Mouse (Mus musculus) lung, adult 2 months (tissue): ENCODE results near the gene Nt5c1a. TPM values are rescaled to one million over a fixed set of nuclear protein-coding genes. Genes with fewer than 3 reads are reported as not detected.
"Not testable (repeated sequence)": the region's sequence is repeated elsewhere in the genome, so short reads cannot be mapped to it uniquely, and the experiment has no call there.

Source experiments
- DNase-seq: peaks from one replicate; pipeline ENCODE4 v3.0.0; 2022
- H3K4me1 ChIP-seq: fragments of 200-500 bp; 2 replicates; pipeline ENCODE4 v1.6.1; 2011; ENCODE audit warnings: low read length; ENCODE audit not compliant: control insufficient read depth, insufficient read depth
- H3K4me3 ChIP-seq: fragments of 200-500 bp; replicated peaks from 2 replicates; pipeline ENCODE3; 2011; ENCODE audit warnings: low read depth, mild to moderate bottlenecking, control low read depth, low read length; ENCODE audit errors: extremely low read depth
- CTCF ChIP-seq: fragments of 200-500 bp; IDR thresholded peaks from 2 replicates; pipeline ENCODE4 v1.5.1; 2011; ENCODE audit warnings: mild to moderate bottlenecking, low read length, control low read depth; ENCODE audit not compliant: insufficient read depth
- POLR2A ChIP-seq: fragments of 200-500 bp; IDR thresholded peaks from 2 replicates; pipeline ENCODE4 v1.6.1; 2011; ENCODE audit warnings: low read depth, mild to moderate bottlenecking, control low read depth, low read length, borderline replicate concordance; ENCODE audit errors: extremely low read depth
- WGBS: fragments of 180-500 bp; shearing (Covaris S2); methylation state at CpG from one replicate; pipeline ENCODE4 v1.1.7; 2018; 5-methylcytosine and 5-hydroxymethylcytosine counted together
- polyA plus RNA-seq: library from polyadenylated mRNA; depleted of rRNA; stranded (reverse); fragments of >200 nt; gene quantifications from 2 replicates; pipeline ENCODE4 v1.2.3, GENCODE M21; 2012; rRNA removed

The Nt5c1a gene
- polyA plus RNA-seq = 0.69 and 0.77 TPM in 2 replicates

DNA sequence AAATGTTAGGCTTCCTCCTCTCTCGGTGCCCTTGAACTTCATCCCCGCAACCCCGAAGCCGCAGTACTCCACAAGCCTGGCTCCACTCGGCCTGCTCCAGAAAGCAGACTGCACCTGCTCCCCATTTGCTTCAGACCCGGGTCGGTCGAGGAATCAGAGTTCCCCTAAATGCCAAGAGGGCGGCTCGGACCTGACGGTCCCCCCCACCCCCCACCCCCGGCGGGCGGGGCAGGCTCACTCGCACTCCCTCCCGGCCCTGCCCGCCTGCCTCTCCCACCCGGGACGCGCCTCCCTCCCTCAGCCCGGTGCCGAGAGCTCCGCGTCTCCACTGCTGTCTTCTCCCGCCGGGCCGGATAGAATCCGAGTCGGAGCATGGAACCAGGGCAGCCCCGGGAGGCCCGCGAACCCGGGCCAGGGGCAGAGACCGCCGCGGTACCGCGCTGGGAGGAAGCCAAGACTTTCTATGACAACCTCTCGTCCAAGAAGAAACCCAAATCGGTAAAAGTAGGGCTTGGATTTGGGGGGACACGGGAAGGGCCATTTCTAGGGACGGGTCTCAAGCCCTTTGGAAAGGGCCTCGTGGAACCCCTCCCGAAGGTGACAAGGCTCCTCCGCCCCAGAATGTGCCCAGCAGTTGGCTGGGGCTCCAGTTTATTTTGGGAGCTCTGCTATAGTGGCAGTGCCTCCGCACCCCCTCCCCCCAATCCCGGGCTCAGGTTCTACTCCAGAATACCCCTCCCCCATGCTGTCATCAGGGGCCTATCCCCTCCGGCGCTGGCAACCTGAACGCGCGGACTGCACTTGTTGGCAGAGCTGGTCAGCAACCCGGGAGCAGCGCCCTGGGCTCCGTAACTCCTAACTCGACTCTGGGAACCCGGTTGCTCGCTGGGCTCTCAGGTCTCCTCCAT is at the start of gene Nt5c1a:
Gene Nt5c1a (plus strand): TSS at position 319 of the 908 bp plus-strand sequence.
- no peak for TF ChIP-seq POLR2A
- no peak for TF ChIP-seq CTCF
- Histone ChIP-seq H3K4me1 (peaks cover 5% of the 10 kb centered on the region; the same call in 1 of the 2 replicates), H3K4me3 (peak within 1 kb of the TSS; percentile 25)
- WGBS = 3% methylated on average over 58 of the region's 58 CpGs
- DNase-seq = peak; percentile 19

DNA sequence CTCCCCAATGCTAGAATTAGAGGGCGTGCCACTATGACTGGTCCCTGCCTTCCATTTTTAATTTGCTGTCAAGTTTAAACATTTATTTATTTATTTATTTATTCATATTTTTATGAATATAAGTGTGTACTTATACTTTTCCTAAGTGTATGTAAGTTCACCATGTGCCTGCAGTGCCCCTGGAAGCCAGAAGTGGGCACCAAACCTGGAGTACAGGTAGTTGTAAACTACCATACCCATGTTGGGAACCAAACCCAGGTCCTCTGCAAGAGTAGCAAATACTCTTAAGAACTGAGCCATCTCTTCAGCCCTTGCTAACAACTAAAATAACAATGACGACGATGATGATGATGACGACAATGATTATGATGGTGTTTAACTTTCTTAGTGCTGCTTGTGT is 49.3 kb upstream of the Nt5c1a start:
- no peak for DNase-seq
- no peaks in the 10 kb centered on the region for H3K4me1 ChIP-seq
- H3K4me3 ChIP-seq = no peak overlapping the region
- TF ChIP-seq CTCF = no peak
- TF ChIP-seq POLR2A = no peak
- 69% methylated on average over 4 of the region's 4 CpGs for WGBS

DNA sequence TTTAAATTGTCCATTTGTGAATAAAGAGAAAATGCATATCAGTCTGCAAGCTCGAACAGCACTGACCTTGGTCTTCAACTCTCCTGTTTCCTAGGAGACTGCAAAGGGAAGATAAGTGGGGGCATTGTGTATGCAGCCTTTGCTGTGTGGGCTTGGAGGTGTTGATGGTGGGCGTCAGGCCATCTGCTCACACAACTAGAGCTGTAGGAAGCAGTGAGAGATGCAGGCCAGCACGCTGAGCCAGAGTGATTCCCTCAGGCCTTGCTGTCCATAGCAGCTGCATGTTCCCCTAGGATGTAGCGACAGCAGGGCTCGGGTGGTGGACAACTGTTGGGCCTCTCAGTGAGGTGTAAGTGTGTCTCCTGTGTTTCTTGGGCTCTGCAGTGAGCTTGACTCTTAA is 48.3 kb upstream of the Nt5c1a start:
- TF ChIP-seq POLR2A (no peak), CTCF (no peak)
- DNase-seq = no peak
- H3K4me3 ChIP-seq = no peak overlapping the region
- 38% methylated on average over 5 of the region's 5 CpGs for WGBS
- H3K4me1 ChIP-seq = no peaks in the 10 kb centered on the region

DNA sequence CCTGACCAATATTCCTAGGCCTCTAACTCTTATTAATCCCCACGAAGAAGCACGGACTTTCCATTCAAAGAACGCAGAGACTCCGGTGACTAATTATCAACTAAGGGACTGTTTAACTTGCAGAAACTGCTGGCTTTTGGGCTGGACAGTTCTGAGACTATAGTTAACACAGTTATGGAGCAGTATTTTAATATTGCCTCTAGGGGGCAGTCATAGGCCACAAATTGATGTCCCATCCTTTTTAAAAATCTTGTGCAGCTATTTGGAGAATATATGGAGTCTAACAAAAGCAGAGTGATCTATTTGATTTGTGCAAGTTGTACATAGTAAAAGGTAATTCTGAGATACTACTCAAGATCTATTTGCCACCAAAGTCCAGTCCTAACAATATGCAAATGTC is 46.3 kb upstream of the Nt5c1a start:
- DNase-seq = no peak
- Histone ChIP-seq H3K4me3 (no peak overlapping the region), H3K4me1 (no peaks in the 10 kb centered on the region)
- 17% methylated on average over 4 of the region's 4 CpGs for WGBS
- TF ChIP-seq POLR2A (no peak), CTCF (peak; percentile 19; the same call in 1 of the 2 replicates)

DNA sequence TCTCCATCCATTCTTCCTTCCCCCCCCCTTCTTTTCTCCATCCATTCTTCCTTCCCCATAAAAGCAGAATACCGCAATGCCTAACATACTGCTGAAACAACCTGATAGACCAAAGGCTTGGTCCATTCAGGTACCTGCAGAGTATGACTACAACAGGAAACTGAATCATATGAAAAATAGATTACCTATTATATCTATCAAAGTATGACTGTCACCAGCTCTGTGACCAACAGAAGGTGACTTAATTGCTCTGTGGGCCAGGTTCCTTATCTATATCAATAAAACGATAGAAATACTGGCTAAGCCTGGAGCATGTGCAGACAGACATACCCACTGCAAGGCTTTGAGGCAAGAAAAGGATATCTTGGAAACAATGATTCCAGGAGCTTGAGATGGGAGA is 45.9 kb upstream of the Nt5c1a start:
- H3K4me1 ChIP-seq = no peaks in the 10 kb centered on the region
- no peak for TF ChIP-seq CTCF
- TF ChIP-seq POLR2A = no peak
- DNase-seq = no peak

DNA sequence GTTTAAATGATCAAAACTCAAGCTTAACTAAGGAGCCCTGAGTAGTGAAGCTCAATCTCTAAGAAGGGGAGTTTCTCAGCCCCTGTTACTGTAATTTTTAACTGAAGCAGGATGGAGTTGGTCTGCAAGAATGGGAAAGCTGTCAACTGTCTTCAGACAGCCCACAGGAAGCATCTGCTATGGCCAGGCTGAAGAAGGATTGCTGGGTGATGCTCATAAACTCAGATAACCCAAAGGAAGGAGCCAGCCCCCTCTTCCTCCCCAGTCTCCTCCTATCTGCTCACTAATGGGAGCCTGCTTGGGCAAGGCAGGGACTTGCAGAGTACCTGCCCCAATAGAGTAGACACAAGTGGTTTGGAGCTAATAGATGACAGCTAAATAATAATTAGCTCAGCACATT is 45.5 kb upstream of the Nt5c1a start:
- Histone ChIP-seq H3K4me1 (no peaks in the 10 kb centered on the region), H3K4me3 (no peak overlapping the region)
- no peak for DNase-seq
- no peak for TF ChIP-seq POLR2A

More for the DNA sequence above, 45.9 kb upstream of the Nt5c1a start:
- 54% methylated on average over 2 of the region's 2 CpGs for WGBS
- H3K4me3 ChIP-seq = no peak overlapping the region

DNA sequence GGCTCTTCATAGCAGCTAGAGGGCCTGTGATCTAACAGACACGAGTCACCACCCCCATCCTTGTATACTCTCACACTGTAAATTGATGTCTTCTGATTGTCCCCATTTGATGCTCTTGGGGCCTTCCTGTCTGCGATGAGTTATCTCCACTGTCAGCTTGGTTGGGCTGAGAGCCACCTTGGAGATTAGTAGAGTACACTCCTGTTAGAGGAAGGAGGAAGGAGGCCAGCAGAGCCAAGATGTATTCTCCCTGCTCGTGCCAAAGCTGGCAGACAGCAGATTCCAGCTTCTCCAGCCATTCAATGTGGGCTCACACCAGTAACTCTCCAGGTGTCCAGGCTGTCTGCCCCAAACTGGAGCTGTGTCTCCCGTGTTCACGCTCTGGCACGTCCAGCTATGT is 40.7 kb upstream of the Nt5c1a start:
- DNase-seq = no peak
- WGBS = 69% methylated on average over 6 of the region's 6 CpGs
- no peaks in the 10 kb centered on the region; the same call in 1 of the 2 replicates for H3K4me1 ChIP-seq
- no peak for TF ChIP-seq CTCF
- no peak for TF ChIP-seq POLR2A
- H3K4me3 ChIP-seq = no peak overlapping the region

DNA sequence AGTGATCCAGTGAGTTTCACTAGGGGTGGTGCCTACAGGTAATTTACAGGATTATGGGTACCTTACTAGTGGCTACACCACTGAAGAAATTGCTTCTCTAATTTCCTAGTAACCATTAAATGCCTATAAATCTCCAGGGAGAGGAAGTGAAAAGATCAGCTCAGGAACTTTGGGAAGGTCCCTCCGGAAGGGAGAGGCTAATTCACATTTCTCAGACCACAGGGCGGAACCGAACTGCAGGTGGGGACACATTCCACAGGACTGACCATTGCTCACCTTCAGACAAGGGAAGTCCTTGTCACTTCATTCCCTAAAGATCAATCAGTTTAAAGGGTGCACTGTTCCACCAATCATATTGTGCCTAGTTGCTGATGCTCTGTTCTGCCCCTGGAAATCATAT is 40.1 kb upstream of the Nt5c1a start:
- not testable (repeated sequence) for H3K4me3 ChIP-seq, DNase-seq, H3K4me1 ChIP-seq
- 72% methylated on average over 3 of the region's 3 CpGs for WGBS

DNA sequence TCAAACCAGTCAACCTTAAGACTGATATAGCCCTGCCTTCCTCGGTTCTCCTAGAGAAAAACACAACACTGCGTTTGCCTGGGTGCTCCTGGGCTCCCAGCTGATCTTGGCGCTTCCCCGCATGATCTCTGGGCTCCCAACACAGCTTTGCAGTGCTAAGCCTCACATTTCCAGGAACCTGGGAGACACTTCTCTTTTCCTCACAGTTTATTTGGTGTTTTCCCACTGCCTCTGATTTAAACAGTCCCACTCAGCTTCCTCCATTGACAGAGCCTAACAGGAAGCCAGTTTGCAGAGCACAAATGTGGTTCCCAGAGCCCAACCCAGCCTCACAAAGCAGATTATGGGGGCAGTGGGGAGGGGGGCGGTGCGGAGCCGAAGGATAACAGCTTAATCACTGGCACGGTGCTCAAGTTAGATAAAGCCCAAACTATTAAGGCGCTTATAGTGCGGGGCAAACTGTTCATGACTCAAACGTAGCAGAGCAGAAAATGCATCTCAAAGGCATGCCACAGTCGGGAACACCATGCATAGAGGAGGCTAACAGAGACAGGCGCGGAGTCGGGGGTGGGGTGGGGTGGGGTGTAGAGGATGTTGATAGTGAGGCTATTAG is 38.9 kb upstream of the Nt5c1a start:
- Histone ChIP-seq H3K4me3 (no peak overlapping the region), H3K4me1 (no peaks in the 10 kb centered on the region; the same call in 1 of the 2 replicates)
- 12% methylated on average over 15 of the region's 15 CpGs for WGBS
- TF ChIP-seq CTCF (no peak), POLR2A (no peak)
- no peak for DNase-seq

DNA sequence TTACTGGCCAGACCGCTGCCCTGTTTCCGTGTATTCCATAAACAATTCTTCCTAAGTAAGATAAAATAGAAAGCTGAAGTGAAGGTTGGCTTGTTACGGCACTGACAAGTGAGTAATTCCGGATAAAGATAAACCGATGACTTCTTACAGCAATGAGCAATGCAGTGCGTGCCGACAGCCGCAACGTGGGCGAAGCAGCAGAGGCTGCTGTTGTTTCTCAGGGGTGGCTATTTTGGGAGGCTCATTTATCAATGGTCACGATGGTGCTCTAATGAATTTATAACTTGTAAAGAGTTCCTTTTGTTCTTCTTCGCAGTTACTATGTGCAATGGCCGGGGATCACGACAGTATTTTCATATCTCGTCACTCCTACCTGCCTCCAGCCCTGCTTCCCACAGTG is 37.1 kb upstream of the Nt5c1a start:
- no peak for DNase-seq
- Histone ChIP-seq H3K4me3 (no peak overlapping the region), H3K4me1 (no peaks in the 10 kb centered on the region; the same call in 1 of the 2 replicates)
- TF ChIP-seq CTCF (no peak), POLR2A (no peak)
- 62% methylated on average over 15 of the region's 15 CpGs for WGBS

DNA sequence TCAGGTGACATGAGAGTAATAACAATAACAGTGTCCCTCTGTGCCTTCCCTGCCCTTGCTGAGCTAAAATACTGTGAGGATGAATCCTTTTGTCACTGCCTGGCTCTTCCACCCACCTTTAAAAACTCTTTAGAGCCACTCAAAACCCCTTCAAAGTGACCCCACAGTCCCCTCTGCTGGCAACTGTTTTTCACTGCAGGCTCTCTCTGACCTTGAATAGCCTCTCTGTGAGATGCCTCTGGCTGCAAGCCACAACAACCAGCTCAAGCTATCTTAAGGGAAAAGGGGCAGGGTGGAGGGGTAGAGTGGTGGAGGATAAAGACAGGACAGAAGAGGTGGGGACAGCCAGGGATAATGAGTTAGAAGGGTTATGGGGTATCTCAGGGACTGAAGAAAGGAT is 29.5 kb upstream of the Nt5c1a start:
- H3K4me1 ChIP-seq = no peaks in the 10 kb centered on the region
- DNase-seq = no peak
- H3K4me3 ChIP-seq = no peak overlapping the region
- TF ChIP-seq POLR2A = no peak
- TF ChIP-seq CTCF = no peak
